Mouse (Mus musculus) embryo, embryonic 9.5 days (tissue): ENCODE results near the gene Ptms.

ENCODE experiments used
- DNase-seq: peaks from one replicate; pipeline ENCODE4 v3.0.0-alpha.2; 2017; ENCODE audit errors: extremely low spot score

Gene Ptms

DNA sequence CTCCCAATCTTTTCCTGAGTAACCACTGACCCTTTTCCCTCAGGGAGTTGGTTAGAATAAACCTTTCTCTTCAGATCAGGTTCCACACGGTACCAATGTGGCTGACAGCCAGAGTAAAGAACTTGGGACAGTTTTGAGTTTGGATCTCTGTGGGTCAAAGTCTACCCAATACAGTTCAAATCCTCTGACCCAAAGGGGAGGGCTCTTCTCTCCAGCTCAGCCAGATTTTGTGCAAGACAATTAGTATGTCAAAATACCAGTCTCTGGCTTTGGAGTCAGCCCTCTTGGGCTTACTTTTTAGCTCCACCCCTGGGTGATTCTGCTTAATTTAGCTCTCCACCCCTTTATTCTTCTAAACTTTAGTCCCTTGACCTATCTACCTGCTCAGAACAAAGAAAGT lies 10.3 kb upstream of the Ptms start:
- DNase-seq, result no peak

DNA sequence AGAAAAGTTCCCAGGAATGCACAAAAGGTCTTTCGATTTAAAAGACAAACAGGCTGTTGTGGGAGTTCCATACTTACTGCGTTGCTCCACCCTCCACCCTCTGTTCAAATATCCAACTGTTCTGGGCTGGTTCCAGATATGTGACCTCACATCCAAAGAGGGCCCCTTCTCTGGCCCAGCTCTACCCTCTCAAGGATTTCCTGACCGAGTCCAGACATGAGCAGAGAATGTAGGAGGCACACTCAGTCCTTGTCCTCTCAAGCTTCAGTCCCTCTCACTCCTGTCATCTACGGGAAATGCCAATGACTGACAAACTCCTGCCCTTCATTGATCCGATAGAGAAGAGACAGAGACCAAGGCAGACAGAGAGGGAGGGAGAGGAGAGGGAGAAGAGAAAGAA lies 6.0 kb upstream of the Ptms start:
- no peak for DNase-seq

DNA sequence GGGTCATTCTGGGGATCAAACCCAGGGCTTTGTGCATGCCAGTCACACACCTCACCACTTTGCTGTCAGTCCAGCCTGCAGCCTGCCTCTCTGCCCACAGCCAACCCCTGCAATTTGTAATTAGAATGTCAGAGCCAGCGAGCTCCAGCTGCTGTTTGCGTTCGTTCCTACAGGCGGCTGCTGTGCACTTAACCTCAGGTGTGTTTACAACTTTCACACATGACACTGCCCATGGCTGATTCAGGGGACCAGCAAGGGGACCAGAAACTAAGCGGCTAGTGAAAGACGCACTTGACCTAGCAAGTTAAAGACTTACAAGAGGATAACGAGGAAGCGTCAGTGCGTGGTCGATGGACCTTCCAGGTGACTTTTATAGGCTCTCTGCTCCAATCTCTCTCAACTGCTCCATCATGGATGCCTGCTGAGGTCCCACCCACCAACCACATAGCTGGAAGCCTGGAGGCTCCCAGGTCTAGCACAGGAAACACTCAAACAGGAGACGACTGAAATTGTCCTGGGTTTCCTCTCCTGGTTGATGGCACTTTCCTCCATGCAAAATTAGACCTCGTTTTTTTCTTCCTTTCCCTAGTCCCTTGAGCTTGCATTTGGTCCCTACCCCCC lies 5.4 kb upstream of the Ptms start:
- no peak for DNase-seq

DNA sequence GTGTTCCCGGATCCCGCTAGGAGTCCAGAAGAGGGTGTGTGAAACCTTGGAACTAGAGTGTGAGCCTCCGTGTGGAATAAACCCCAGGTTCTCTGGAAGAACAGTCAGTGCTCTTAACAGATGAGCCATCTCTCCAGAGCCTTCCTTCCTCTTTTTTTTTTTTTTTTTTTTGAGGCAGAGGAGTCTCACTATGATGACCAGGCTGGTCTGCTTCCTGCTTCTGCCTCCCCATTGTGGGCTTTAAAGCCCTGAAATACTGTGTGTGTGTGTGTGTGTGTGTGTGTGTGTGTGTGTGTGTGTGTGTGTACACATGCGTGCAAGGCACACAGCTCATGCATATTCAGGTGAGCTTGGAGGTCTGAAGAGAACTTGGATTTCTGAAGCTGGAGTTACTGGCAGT lies 1.6 kb upstream of the Ptms start:
- DNase-seq, result no peak

DNA sequence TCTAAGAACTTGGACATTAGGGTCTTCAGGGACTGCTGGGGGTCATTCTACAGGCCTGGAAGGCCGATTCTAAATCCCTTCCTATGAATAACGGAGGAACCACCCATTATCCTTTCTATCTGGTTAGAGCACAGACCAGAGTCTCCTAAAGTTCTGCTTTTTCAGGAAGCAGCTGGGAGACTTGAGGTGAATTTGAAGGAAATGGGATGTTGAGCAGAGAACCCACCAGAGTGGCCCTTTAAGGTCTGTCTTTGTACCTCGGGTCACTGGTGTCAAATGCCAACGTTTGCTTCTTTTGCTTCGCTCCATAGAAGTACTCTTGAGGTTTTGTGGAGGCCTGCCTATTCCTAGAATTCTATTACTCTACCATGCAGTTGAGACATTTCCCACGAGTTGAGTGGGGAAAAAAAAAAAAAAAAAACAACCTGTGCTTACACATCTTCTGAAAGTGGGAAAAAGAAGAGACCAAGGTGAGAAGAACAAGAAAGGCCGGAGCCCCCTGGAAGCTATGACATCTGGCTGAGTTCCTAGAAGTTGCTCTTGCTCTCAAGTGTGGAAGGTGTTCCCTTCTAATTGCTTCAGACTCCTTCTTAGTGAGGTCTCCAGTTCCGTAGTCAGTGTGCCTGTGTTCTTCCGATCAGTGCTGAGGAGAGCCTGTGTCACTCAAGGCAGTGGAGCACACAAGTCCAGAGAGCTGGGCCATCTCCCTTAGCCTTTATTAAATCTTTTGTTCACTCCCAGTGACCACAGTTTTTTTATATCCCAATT lies 599 bp upstream of the Ptms start:
- peak; percentile 12 for DNase-seq

DNA sequence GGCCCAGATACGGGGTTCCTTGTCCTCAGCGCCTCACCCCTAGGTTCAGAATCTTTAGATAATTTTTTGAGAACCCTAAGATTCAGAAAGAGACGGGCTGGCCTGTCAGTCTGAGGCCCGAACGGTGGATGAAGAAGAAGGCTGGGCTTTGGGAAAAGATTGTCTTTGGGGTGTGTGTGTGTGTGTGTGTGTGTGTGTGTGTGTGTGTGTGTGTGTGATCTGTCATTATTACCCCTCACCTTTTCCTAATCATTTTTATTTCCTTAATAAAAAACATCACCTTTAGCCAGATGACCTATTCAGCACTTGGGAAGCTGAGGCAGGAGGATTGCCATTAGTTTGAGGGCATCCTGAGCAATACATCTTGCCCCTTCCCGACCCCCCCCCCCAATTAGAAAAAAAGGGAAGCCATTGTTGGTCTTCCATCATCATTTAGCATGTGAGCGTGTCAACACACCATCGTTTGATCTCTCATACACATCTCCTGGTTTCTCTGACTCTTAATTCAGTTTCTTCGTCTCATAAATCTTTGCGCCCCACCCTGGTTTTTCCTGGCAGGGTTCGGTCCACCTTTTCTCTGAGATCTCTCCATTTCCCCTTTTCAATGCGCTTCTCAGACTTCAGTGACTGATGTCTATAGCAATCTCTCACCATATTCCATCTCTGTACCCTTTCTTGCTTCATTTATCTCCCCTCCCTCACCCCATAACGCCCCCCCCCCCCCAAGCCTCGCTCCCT lies 844 bp downstream of the Ptms start:
- DNase-seq, result peak; percentile 22

DNA sequence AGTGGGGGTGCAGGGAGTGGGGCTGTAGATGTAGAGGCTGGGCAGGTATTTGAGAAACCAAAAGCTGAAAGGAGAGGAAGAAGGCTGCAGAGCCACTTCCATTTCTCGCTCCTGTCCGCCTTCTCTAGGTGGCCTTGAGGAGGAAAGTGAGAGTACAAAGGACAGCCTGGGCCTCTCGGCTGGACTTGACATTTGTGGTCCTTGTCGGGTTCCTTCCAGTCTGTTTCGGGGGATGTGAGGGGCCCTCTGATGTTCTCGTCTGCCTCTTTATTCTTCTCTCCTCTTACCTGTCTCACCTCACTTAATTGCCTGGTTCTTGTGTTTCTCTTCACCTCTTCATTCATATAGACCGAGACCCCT lies 1.6 kb downstream of the Ptms start:
- no peak for DNase-seq

DNA sequence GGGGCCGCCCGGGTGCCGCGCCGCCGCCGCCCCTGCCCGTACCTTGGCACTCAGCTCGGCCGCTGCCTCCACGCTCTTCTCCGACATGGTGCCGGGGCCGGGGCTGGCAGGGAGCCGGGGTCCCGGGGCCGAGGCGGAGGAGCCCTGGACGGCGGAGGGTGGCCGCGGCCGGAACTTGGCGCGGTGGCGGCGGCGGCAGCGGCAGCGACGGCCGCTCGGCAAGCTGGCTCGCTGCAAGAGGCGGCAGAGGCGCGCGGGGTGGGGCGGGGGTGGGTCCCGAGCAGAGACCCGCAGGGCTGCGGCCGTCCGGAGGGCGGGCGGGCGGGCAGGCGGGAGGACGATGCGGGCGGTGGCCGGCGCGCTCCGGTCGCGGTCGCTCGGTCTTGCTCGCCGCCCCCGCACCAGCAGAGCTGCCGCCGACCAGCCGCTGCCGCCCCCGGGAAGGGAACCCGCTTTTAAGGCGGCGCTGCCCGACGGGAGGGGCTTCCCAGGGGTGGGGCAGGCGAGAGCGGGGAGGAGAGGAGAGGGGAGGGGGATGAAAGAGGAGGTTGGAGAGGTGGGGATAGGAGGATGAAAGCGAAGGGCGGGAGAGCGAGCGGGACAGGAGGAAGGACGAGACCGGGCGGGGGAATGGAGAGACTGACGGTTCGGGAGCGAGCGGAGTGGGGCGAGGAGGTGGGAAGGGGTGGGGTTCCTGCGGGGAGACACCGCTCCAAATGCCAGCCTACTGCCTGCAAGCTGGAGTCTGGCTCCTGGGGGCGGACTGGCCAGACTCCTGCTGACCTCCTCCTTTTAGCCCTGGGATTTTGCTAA lies 2.2 kb downstream of the Ptms start:
- peak; percentile 96 for DNase-seq

DNA sequence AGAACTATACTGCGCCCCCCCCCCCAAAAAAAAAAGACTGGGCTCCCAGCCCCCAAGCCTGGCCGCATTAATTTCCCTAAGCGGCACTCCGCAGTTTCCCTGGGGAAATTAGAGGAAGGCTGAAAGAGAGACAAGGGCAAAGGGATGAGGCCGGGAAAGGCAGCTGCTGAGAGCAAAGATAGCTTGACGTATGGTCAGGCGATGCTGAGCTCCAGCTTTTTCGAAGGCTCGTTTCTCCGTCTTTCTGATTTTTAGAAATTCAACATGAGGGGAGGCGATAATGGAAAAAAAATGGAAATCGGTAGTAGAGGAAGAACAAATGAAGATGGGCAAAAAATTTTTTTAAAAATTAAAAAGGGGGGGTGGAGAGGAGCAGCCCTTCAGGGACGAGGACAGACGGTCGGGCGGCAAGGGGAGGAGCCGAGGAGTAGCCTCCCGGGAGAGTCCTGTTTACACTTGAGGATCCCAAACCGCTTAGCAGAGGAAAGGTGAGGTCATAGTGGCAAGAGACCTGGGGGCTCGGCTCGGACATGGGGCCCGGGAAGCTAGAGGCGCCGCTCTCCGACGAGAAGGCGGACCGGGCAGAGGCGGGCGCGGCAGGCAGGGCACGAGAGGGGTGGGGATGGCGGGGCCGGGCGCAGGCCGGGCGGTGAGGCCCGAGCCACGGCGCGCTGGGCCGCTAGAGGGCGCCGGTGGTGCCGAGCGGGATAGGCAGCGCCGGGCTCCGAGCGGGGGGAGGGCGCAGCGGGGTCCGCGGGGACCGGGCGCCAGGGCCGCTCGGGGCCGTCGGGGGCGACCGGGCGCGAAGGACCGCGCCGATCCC lies 3.0 kb downstream of the Ptms start:
- peak; percentile 90 for DNase-seq

DNA sequence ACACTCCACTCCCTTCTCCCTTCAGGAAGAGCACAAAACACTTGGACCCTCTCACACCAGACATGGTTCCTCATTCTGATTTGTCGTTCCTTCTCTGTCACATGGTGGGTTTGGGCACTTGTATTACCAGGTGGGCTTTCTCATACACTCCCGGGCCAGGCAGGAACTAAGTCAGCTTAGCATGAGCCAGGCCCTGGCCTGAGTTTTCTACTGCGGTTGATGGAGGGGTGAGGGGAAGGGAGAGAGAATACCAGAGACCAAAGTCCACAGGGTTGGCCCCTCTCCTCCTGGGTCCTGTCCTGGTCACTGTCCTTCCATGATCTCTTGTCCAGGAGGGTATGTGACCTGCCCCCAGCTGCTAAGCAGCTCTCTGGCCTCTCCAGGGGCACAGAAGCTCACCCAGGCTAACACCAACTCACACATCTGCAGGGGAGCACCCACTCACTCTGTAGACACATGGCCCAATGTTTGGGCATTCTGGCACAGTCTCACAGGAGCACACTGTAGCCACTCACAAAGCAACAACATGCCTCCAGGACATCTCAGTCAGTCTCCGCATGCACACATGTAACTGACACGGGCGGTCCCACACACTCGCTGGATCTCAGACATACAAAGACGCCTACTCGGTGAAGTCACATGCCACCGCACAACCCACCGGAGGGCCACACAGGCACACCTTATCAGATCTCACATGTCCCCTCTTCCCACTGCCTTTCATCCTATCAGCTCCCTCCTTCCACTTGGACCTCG lies 3.8 kb downstream of the Ptms start:
- DNase-seq, result peak; percentile 38

DNA sequence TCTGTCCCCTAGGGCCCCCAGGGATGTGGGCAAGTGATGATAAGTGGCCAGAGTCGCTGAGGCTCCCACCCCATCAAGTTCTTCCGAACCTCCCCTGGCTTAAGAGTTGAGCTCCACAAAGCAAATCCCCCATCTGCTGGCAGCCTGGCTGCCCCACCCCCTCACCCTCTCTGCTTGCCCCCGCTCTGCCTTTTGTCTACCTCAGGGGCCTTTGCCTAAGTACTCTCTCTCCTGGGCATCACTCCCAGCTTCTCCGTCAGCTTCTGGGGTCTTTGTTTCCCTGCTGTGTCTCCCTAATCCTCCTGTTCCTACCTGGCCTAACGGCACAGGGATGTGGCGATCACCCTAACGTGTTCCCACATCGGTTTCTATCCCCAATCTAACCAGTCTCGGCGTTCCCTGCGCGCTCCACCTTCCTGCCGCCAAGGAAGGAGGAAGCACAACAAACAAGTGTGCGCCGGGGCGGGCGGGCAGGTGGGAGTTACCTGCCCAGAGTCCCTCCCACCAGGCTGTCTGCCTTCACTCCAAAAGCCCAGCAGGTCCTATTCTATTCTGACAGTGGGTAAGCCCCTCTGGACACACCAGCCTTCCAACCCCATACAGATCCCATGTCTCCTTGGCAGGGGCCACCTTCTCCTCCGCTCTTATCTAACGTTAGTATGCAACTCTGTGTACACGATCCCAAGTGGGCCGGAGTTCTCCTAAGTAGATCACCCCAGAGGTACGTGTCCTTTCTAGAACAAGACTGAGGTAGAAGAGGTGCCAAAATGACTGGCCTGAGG lies 4.6 kb downstream of the Ptms start:
- peak; percentile 45 for DNase-seq

DNA sequence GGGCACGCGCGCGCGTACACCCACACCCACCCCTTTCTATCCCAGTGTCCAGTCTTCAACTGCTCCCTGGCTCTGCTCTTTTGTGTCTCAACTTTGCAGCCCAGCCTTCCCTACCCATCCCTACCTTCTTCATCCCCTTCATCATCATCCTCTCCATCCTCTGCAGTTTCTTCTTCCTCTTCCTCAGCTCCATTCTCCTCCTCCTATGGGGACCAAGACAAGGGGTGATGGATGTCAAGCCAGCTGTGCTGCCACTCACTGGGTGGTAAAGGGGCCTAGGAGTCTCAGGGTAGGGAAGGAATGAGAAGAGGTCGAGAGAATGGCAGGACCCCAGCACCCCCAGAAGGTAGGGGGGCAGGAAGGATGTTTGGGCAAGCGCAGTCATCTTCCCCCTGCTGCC lies 5.4 kb downstream of the Ptms start:
- no peak for DNase-seq

DNA sequence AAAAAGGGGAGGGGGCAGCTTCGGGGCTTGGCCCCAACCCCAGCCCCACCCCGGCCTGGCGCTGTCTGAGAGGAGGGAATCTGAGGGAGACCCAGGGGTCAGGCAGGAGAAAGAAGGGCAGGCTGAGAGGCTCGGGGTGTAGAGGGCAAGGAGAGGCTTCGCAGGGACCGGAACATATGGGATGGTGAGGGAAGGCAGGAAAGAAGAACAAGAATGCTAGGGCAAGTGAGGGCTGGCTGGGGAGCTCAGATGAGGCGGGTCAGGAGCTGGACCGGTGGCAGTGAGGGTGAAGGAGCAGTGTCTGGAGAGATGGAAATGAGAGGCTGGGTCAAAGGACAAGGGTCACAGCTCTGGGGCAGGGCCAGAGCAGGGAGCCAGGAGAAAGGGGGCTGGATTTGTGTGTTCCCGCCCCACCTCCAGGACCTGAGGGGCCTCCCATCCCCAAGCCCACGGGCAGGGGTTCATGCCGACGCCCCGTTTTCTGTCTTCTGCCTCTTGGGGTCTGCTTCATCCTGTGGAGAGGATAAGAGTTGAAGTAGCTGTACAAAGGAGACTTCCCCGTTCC lies 6.1 kb downstream of the Ptms start:
- DNase-seq, result peak; percentile 26

DNA sequence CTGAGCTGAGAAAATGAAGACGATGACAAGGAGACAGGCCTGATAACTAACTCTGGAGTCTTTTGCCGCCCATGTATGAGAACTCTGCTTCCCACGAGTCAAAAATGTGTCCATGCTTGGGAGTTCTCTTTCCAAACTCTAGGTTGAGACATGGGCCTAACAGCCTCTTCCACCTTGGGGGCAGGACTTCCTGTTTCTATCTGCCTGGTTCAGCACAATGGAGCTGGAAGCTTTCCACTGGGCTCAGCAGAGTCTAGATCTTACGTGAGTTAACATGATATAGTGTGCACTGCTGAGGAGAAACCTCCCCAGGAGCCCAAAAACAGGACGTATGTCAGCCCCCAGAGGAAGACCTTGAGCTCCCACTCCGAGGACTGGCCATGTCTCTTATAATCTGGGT lies 6.7 kb downstream of the Ptms start:
- DNase-seq, result no peak

DNA sequence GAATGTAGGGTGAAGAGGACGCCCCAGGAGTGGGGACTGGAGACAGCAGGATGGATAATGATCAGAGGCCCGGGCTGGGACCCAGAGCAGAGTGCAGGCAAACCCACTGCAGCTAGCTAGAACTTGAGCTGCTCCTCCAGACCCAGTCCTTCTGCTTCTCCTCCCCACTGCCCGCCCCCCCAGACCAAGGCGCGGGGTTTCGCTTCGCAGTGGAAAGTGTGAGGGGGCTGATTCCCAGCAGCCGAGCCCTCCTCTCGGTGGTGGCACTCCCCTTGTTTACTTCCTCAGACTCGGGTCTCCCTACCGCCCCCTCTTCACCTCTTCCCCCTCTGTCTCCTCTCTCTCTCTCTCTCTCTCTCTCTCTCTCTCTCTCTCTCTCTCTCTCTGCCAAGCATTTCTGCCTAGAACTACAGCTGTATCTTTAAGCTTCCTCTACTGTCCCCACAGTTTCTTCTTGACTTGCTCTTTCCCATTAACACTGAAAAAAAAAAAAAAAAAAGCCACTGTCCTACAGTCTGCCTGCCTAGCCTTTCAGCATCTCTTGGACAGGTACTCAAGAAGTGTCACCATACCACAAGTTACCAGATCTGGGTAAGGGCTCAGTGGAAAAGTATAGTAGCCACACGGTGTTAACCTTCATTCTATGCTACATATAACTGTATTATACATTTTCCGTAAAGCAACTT lies 8.2 kb downstream of the Ptms start, which contains the start of gene Lag3:
Gene Lag3 (minus strand): TSS at position 173 of the 686 bp plus-strand sequence.
- no peak for DNase-seq

DNA sequence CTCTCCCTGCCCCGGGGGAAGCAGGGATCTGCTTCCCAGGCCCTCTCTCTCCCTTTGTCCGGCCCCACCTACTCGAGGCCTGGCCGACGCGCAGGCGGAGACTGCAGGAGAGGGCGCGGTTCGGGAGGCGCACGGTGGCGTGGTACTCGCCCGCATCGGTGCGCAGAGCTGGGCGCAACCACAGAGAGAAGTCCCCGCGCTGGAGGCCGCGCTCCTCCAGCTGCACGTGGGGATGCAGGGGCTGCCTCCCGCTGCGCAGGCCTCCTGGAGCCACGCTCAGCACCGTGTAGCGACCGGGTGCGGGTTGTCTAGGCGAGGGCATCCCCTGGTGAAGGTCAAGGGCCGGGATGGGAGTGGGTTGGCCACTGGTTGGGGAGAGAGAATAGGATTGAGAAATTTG lies 9.9 kb downstream of the Ptms start:
- DNase-seq, result peak; percentile 47

DNA sequence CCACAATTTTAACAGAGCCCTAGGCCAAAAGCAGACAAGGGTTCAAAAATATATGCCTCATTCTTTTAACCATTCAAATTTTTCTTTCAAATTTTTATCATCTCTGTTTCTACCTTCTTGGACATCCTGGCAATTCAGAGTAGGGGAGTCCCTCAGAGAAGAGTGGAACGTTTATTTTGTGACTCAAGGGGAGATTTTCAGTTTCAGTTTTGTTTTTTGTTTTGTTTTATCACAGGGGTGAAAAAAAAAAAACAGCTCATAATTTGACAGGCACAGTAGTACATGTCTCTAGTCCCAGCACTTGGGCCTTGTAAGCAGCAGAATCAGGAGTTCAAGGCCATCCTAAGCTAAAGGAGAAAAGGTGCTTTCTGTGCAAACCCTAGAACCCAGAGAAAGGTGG lies 12.1 kb downstream of the Ptms start:
- no peak for DNase-seq

DNA sequence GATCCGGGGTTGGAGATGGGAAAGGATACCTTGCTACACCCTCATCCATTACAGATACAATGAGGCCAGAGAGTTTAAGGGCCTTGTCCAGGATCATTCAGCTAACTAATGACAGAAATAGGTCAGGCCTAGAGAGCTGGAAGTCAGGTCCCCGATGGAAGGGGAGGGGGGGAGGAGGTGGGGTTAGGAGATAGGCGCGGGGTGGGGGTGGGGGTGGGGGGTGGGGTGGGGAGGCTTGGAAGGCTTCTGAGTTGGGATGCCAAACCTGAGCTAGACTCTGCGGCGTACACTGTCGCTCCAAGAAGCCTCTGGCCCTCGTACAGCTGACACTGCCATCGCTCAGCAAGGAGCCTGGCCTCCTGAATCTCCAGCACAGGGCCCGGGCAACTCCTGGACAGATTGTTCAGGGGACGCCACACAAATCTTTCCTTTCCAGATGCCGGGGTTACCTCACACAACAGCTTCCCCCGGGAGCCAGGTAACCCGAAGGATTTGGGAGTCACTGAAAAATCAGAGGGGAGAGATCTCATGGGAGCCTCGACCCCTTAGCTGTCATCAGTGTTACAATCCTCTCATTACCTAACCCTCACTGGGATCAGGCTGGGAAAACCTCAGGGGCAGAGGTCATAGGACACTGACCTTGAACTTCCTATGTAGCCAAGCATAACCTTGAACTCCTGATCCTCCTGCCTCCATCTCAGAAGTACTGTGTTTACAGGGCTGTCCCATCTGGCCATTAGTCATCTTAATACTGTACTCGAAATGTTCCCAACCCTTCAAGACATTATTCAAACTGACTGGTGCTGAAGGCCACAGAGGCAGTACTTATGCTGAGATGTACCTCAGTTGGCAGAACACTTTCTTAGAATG lies 14.7 kb downstream of the Ptms start:
- no peak for DNase-seq
